Mouse (Mus musculus) limb, embryonic 11.5 days (tissue): ENCODE measurements around the gene Keap1. TPM values are rescaled to one million over a fixed set of nuclear protein-coding genes. Genes with fewer than 3 reads are reported as not detected.

ENCODE experiments used
- ATAC-seq: fragments of 200-750 bp; cut with Nextera tagmentation; 2 replicates; pipeline ENCODE4 v1.8.0; 2017; ENCODE audit warnings: low read depth; ENCODE audit not compliant: insufficient number of reproducible peaks, low FRiP score, low TSS enrichment
- DNase-seq: peaks from one replicate; pipeline ENCODE4 v3.0.0-alpha.2; 2015; ENCODE audit warnings: low spot score
- H3K27ac ChIP-seq: fragments of 300-500 bp; sonication (generic); replicated peaks from 2 replicates; pipeline ENCODE4 v1.5.1; 2014; ENCODE audit warnings: low read depth, mild to moderate bottlenecking, low read length
- H3K27me3 ChIP-seq: fragments of 300-500 bp; sonication (generic); 2 replicates; pipeline ENCODE4 v1.6.1; 2014; ENCODE audit warnings: mild to moderate bottlenecking, low read length, mixed read lengths; ENCODE audit not compliant: control insufficient read depth, insufficient read depth
- H3K36me3 ChIP-seq: fragments of 300-500 bp; sonication (generic); 2 replicates; pipeline ENCODE4 v1.6.1; 2014; ENCODE audit warnings: mild to moderate bottlenecking, low read length, moderate library complexity, mixed read lengths; ENCODE audit not compliant: control insufficient read depth, insufficient read depth
- H3K4me1 ChIP-seq: fragments of 300-500 bp; sonication (generic); 2 replicates; pipeline ENCODE4 v1.6.1; 2014; ENCODE audit warnings: low read length, mixed read lengths; ENCODE audit not compliant: control insufficient read depth, insufficient read depth
- H3K4me2 ChIP-seq: fragments of 300-500 bp; sonication (generic); 2 replicates; pipeline ENCODE4 v1.6.1; 2014; ENCODE audit warnings: low read depth, mild to moderate bottlenecking, moderate library complexity; ENCODE audit not compliant: severe bottlenecking
- H3K4me3 ChIP-seq: fragments of 300-500 bp; sonication (generic); 2 replicates; pipeline ENCODE4 v1.5.1; 2014; ENCODE audit warnings: low read depth, low read length
- H3K9ac ChIP-seq: fragments of 300-500 bp; sonication (generic); 2 replicates; pipeline ENCODE4 v1.6.1; 2014; ENCODE audit warnings: mild to moderate bottlenecking, low read length
- H3K9me3 ChIP-seq: fragments of 300-500 bp; sonication (generic); 2 replicates; pipeline ENCODE4 v1.6.1; 2016; ENCODE audit warnings: low read length; ENCODE audit not compliant: control insufficient read depth
- WGBS: fragments of 180-500 bp; shearing (Covaris S2); extraction: QIAGEN DNeasy Blood & Tissue Kit; methylation state at CpG from one replicate; pipeline ENCODE4 v1.1.7; 2014; 5-methylcytosine and 5-hydroxymethylcytosine counted together
- polyA plus RNA-seq: library from polyadenylated mRNA; unstranded; fragments of >200 nt; fragmentation: Nextera tagmentation; extraction: Ambion mirVana; gene quantifications from 2 replicates; pipeline ENCODE4 v1.2.1, GENCODE M21; 2014

The Keap1 gene
- polyA plus RNA-seq, 1 experiment from 2014 or later, result 31.1 TPM

DNA sequence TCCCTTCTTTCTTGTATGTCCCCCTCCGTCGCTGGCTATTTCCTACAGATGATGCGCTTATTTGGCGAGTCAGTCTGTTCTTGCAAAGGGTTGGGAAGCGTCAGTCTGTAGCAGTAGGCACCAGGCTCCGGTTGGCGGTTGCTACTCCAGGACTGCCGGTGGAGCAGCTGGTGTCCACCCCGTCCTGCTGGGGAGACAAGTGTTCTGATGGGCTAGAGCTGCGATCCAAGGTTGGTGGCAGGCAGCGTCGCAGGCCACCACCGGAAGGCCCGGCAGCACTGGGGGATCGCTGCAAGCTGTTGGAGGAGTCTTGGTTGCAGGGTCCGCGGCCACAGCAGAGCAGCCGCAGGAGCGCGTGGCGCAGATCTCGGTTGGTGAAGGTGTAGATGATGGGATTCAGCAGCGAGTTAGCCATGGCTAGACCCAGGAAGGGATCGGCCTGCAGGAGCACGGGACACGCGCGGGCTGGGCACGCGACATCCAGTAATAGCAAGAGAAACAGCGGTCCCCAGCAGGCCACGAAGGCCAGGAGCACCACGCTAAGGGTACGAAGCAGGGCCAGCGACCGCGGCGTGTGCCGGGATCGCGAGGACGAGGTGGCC, 4.8 kb upstream of the Keap1 start:
- no peak overlapping the region for H3K9ac ChIP-seq
- H3K27ac ChIP-seq, result no peak overlapping the region
- ATAC-seq, result no peak

DNA sequence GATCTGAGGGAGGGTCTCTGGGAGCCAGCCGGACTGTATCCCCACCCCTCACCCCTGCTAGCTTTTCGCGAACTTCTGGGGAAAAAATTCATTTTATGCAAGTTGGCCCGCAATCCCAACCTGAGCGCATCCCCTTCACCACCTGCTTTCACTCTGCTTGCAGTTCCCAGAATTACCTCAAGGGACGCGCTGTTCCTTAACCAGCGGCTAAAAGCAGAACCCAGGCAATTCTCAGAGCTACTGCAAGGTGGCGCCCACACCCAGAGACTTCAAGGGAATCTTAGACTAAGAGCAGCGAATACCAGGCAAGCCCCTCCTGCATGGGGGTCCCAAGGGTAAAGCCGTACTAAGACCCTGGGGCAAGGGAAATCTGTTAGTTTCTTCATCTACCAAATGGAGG, 2.2 kb upstream of the Keap1 start:
- no peak overlapping the region for H3K4me3 ChIP-seq
- H3K9me3 ChIP-seq, result no peaks in the 10 kb centered on the region
- WGBS, result 5% methylated on average over 11 of the region's 11 CpGs
- H3K27me3 ChIP-seq, result peaks cover 41% of the 10 kb centered on the region
- peaks cover 20% of the 10 kb centered on the region for H3K4me1 ChIP-seq
- no peak overlapping the region for H3K4me2 ChIP-seq
- H3K36me3 ChIP-seq, result no peaks in the 10 kb centered on the region
- peak; percentile 95 for DNase-seq
- H3K27ac ChIP-seq, result no peak overlapping the region
- no peak for ATAC-seq
- no peak overlapping the region for H3K9ac ChIP-seq

More for the DNA sequence above, 4.8 kb upstream of the Keap1 start:
- Histone ChIP-seq H3K9me3 (no peaks in the 10 kb centered on the region), H3K4me2 (peak overlapping the region; percentile 77), H3K36me3 (no peaks in the 10 kb centered on the region), H3K27me3 (peaks cover 60% of the 10 kb centered on the region), H3K4me1 (peaks cover 16% of the 10 kb centered on the region), H3K4me3 (peak overlapping the region; percentile 45)
- 19% methylated on average over 42 of the region's 42 CpGs for WGBS
- DNase-seq, result peak; percentile 42

DNA sequence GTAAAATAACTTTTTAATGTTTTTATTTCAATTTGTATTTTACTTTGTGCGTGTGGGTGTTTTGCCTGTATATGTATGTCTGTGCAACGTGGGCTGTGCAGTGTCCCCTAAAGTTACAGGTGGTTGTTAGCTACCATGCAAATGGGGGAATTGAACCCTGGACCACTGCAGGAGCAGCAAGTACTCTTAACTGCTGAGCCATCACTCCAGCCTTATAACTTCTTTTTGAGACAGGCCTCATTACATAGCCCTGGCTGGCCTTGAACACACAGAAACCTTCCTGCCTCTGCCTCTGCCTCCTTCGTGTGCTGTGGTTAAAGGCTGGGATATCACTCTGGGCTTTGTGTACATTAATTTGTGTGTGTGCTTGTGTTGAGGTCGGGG, 296 bp upstream of the Keap1 start:
- no peak overlapping the region for H3K27ac ChIP-seq
- H3K9me3 ChIP-seq, result no peaks in the 10 kb centered on the region
- ATAC-seq (no peak), DNase-seq (no peak)
- H3K36me3 ChIP-seq, result no peaks in the 10 kb centered on the region
- H3K4me1 ChIP-seq, result peaks cover 16% of the 10 kb centered on the region
- peak overlapping the region; percentile 75 for H3K4me2 ChIP-seq
- H3K9ac ChIP-seq, result peak overlapping the region; percentile 97; the same call in 1 of the 2 replicates
- peak overlapping the region; percentile 92 for H3K4me3 ChIP-seq
- peaks cover 22% of the 10 kb centered on the region for H3K27me3 ChIP-seq
- WGBS, result 37% methylated on average over 4 of the region's 4 CpGs

DNA sequence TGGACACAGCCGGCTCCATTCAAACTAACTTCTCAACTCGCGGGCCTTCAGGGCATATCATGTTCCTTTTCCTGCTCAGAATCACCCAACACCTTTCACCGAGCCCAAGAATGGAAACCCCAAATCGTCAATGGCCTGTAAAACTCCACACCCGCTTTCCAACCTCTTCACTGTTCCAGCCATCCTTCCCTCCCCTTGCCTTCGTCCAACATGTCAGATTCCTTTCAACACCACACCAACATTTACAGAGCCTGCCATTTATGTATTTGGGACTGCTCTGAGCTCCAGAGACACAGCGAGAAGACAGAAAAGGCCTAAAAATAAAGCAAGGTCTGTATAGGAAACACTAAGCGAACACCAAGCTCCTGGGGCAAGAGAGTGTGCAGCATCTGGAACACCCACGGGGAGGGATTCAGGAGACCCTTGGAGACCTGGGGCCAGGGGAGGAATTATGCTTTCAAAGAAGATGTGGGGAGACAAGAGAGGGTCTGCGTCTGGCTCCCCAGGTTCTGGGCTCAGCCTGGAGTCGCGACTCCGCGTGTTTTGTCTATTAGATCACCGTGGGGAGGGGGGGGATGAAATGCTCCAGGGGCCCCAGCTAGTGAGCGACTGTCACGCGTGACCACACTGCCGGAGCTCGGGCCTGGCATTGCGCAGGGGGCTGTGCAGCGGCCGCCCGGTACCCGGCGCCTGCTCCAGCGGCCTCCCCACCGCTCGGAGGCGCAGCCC, 993 bp downstream of the Keap1 start:
- Histone ChIP-seq H3K9me3 (no peaks in the 10 kb centered on the region), H3K4me3 (peak overlapping the region; percentile 92), H3K4me2 (peak overlapping the region; percentile 75), H3K4me1 (peaks cover 10% of the 10 kb centered on the region), H3K27me3 (peaks cover 9% of the 10 kb centered on the region), H3K27ac (peak overlapping the region; percentile 84), H3K9ac (peak overlapping the region; percentile 97), H3K36me3 (peaks cover 4% of the 10 kb centered on the region; the same call in 1 of the 2 replicates)
- peak; percentile 61 for DNase-seq
- 1% methylated on average over 31 of the region's 31 CpGs for WGBS
- 0 out of 2 replicates have a peak, but pooled peaks have one; percentile 3 for ATAC-seq

DNA sequence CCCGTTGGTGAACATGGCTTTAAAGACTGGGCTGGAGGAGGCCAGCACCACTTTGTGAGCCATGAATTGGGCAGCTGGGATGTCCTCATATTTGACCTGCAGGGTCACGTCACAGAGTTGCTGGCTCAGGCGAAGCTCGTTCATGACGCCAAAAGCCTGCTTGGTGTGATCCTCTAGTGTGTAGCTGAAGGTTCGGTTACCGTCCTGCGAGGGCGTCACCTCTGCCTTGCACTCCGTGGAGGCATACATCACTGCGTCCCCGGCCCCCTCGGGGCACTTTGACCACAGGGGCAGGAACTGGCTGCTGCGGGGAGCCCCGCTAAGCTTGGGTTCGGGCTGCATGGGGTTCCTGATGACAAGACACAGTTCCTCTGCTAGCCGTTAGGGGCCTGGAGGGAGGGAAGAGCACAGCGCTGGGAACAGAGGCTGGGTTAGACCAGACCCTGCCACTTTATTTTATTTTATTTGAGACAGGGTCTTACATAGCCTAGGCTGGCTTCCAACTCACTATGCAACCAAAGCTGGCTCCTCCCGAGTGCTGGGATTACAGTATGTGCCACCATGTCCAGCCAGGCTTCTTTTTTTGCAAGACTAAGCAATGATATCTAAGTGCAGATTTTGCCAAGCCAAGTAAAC, 1.7 kb downstream of the Keap1 start:
- Histone ChIP-seq H3K36me3 (peaks cover 5% of the 10 kb centered on the region; the same call in 1 of the 2 replicates), H3K4me3 (peak overlapping the region; percentile 92), H3K9ac (peak overlapping the region; percentile 97), H3K4me1 (peaks cover 10% of the 10 kb centered on the region), H3K27ac (peak overlapping the region; percentile 84; the same call in 1 of the 2 replicates), H3K4me2 (peak overlapping the region; percentile 75), H3K27me3 (peaks cover 4% of the 10 kb centered on the region), H3K9me3 (no peaks in the 10 kb centered on the region)
- WGBS, result 22% methylated on average over 19 of the region's 19 CpGs
- DNase-seq (peak; percentile 44), ATAC-seq (no peak)

DNA sequence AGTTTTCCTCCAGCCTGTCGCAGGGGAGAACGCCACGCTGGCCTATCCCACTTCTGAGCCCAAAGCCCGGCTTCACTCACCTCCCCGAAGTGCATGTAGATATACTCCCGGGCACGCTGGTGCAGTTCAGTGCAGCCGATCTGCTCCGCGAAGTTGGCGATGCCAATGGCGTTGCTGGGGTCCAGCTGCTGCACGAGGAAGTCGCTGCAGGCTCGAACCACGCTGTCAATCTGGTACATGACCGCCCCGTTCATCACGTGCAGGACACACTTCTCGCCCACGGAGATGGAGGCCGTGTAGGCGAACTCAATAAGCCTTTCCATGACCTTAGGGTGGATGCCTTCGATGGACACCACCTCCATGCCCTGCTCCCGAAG, 2.2 kb downstream of the Keap1 start:
- DNase-seq (no peak), ATAC-seq (no peak)
- Histone ChIP-seq H3K27ac (no peak overlapping the region), H3K9me3 (no peaks in the 10 kb centered on the region), H3K4me1 (peaks cover 10% of the 10 kb centered on the region), H3K4me3 (peak overlapping the region; percentile 92; the same call in 1 of the 2 replicates), H3K27me3 (peaks cover under 1% of the 10 kb centered on the region; the same call in 1 of the 2 replicates), H3K36me3 (peaks cover 5% of the 10 kb centered on the region; the same call in 1 of the 2 replicates), H3K9ac (peak overlapping the region; percentile 97; the same call in 1 of the 2 replicates), H3K4me2 (peak overlapping the region; percentile 75)
- 84% methylated on average over 25 of the region's 25 CpGs for WGBS

DNA sequence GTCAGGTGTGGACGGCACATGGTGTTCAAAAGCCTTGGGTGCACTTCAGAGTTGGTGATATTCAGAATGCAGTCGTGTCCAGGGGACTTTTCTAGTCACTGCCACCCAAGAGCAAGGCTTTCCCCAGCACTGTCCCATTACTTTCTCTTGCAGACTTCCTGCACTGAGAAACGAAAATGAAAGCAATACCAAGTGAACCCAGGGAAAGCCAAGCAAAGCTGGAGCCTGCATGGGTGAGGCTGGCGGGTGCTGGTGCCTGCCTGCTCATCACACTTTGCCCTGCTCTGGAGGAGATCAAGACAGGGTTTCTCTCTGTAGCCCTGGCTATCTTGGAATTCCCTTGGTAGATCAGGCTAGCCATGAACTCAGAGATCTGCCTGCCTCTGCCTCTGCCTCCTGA, 3.8 kb downstream of the Keap1 start:
- DNase-seq (no peak), ATAC-seq (no peak)
- no peak overlapping the region for H3K27ac ChIP-seq
- H3K4me2 ChIP-seq, result no peak overlapping the region
- H3K36me3 ChIP-seq, result peaks cover 5% of the 10 kb centered on the region; the same call in 1 of the 2 replicates
- no peak overlapping the region for H3K4me3 ChIP-seq
- 90% methylated on average over 4 of the region's 4 CpGs for WGBS
- H3K27me3 ChIP-seq, result no peaks in the 10 kb centered on the region
- H3K9me3 ChIP-seq, result no peaks in the 10 kb centered on the region
- H3K4me1 ChIP-seq, result peaks cover 10% of the 10 kb centered on the region
- no peak overlapping the region for H3K9ac ChIP-seq

DNA sequence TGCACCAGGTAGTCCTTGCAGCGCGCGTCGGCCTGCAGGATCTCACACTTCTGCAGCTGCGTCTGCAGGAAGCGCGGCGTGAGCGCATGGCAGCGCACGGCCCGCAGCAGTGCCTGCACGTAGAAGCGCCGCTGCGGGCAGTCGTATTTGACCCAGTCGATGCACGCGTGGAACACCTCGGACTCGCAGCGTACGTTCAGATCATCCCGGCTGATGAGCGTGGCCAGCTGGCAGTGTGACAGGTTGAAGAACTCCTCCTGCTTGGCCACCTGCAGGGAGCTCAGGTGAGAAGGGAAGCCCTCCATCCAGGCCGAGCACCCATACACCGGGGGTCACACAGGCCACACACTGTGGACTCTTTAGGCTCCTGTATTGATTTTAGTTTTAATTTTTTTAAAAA, 5.4 kb downstream of the Keap1 start:
- H3K4me3 ChIP-seq, result no peak overlapping the region

More for the DNA sequence above, 5.4 kb downstream of the Keap1 start:
- H3K27me3 ChIP-seq, result no peaks in the 10 kb centered on the region
- H3K4me1 ChIP-seq, result peaks cover 10% of the 10 kb centered on the region
- H3K9me3 ChIP-seq, result no peaks in the 10 kb centered on the region
- ATAC-seq, result no peak
- no peak overlapping the region for H3K27ac ChIP-seq
- DNase-seq, result no peak
- WGBS, result 77% methylated on average over 28 of the region's 28 CpGs
- no peak overlapping the region for H3K9ac ChIP-seq
- H3K36me3 ChIP-seq, result peaks cover 8% of the 10 kb centered on the region; the same call in 1 of the 2 replicates
- no peak overlapping the region for H3K4me2 ChIP-seq
